Mouse (Mus musculus) gastrocnemius, postnatal 14 days (tissue): ENCODE data around the gene Speer4d. TPM values are rescaled to one million over a fixed set of nuclear protein-coding genes. Genes with fewer than 3 reads are reported as not detected.
"Not testable (repeated sequence)": the region's sequence is repeated elsewhere in the genome, so short reads cannot be mapped to it uniquely, and the experiment has no call there.

Experiments
- DNase-seq: peaks from one replicate; pipeline ENCODE4 v3.0.0; 2021; ENCODE audit warnings: mixed read lengths
- intact Hi-C: fragments of 180-260 bp; cut with DNase I; formaldehyde crosslinking; loops from one replicate; pipeline ENCODE4 v1.15.1; 2025; ENCODE audit warnings: low total_unique reads
- long read RNA-seq, 2 experiments: library from polyadenylated mRNA; stranded (forward); transcript quantifications; one replicate each; pipeline ENCODE4 v2.0.0; 2021
- total RNA-seq, 2 experiments: library from RNA; stranded (reverse); gene quantifications; 2 replicates each; pipeline ENCODE4 v1.2.3; 2021

Speer4d gene
- total RNA-seq: not detected
- long read RNA-seq, experiment 1: 0 reads
- long read RNA-seq, experiment 2: 0 reads

- DNase-seq, intact Hi-C loops: not testable (repeated sequence)
Measured at GRCm38 (mm10) chr5:15618764-15619163, at the start of gene Speer4d. Gene Speer4d (plus strand): TSS chr5:15619064.

GRCm38 (mm10) chr5:15573735-15574134, 45.1 kb upstream of the Speer4d start:
- DNase-seq, intact Hi-C loops: not testable (repeated sequence)

GRCm38 (mm10) chr5:15577033-15577432, 41.8 kb upstream of the Speer4d start, which contains the start of gene Gm21083:
Gene Gm21083 (plus strand): TSS chr5:15577333.
- DNase-seq, intact Hi-C loops: not testable (repeated sequence)

GRCm38 (mm10) chr5:15586351-15586750, 32.5 kb upstream of the Speer4d start:
- DNase-seq: peak; percentile 15
- intact Hi-C loops: not testable (repeated sequence)

GRCm38 (mm10) chr5:15588291-15588690, 30.6 kb upstream of the Speer4d start:
- intact Hi-C loops: not testable (repeated sequence)

GRCm38 (mm10) chr5:15590635-15591034, 28.2 kb upstream of the Speer4d start:
- not testable (repeated sequence) for DNase-seq

More at GRCm38 (mm10) chr5:15588291-15588690, 30.6 kb upstream of the Speer4d start:
- not testable (repeated sequence) for DNase-seq

GRCm38 (mm10) chr5:15591577-15591976, 27.3 kb upstream of the Speer4d start:
- intact Hi-C loops, DNase-seq: not testable (repeated sequence)

More at GRCm38 (mm10) chr5:15590635-15591034, 28.2 kb upstream of the Speer4d start:
- intact Hi-C loops: not testable (repeated sequence)

- DNase-seq, intact Hi-C loops: not testable (repeated sequence)
Measured at GRCm38 (mm10) chr5:15598831-15599230, 20.0 kb upstream of the Speer4d start.

GRCm38 (mm10) chr5:15600342-15600741, 18.5 kb upstream of the Speer4d start:
- DNase-seq, intact Hi-C loops: not testable (repeated sequence)

GRCm38 (mm10) chr5:15601481-15601880, 17.4 kb upstream of the Speer4d start:
- intact Hi-C loops, DNase-seq: not testable (repeated sequence)

GRCm38 (mm10) chr5:15601960-15602359, 16.9 kb upstream of the Speer4d start:
- intact Hi-C loops, DNase-seq: not testable (repeated sequence)

GRCm38 (mm10) chr5:15602424-15602947, 16.4 kb upstream of the Speer4d start:
- DNase-seq, intact Hi-C loops: not testable (repeated sequence)

GRCm38 (mm10) chr5:15603008-15603407, 15.9 kb upstream of the Speer4d start:
- intact Hi-C loops, DNase-seq: not testable (repeated sequence)

- intact Hi-C loops, DNase-seq: not testable (repeated sequence)
Measured at GRCm38 (mm10) chr5:15603585-15603984, 15.3 kb upstream of the Speer4d start.

GRCm38 (mm10) chr5:15606677-15607076, 12.2 kb upstream of the Speer4d start:
- DNase-seq, intact Hi-C loops: not testable (repeated sequence)

GRCm38 (mm10) chr5:15610695-15611094, 8.2 kb upstream of the Speer4d start:
- DNase-seq, intact Hi-C loops: not testable (repeated sequence)

GRCm38 (mm10) chr5:15616195-15616594, 2.7 kb upstream of the Speer4d start:
- intact Hi-C loops, DNase-seq: not testable (repeated sequence)

- DNase-seq, intact Hi-C loops: not testable (repeated sequence)
Measured at GRCm38 (mm10) chr5:15628136-15628535, 9.3 kb downstream of the Speer4d start.

- DNase-seq, intact Hi-C loops: not testable (repeated sequence)
Measured at GRCm38 (mm10) chr5:15630068-15630467, 11.2 kb downstream of the Speer4d start.

- intact Hi-C loops, DNase-seq: not testable (repeated sequence)
Measured at GRCm38 (mm10) chr5:15637637-15638036, 18.8 kb downstream of the Speer4d start.

GRCm38 (mm10) chr5:15645707-15646106, 26.8 kb downstream of the Speer4d start:
- DNase-seq, intact Hi-C loops: not testable (repeated sequence)
